Mouse (Mus musculus): ENCODE data around the gene Vwf.

GRCm38 (mm10) chr6:125603234-125603633 lies 56.7 kb downstream of the Vwf start:
- TF ChIP-seq CTCF (IDR thresholded peaks at IDR 0.05; ENCODE audit: low read depth, low read length): no peak
- TF ChIP-seq POLR2AphosphoS5 (IDR thresholded peaks at IDR 0.05; ENCODE audit: insufficient replicate concordance, low read depth, low read length): no peak
- TF ChIP-seq TAL1 (conservative IDR thresholded peaks at IDR 0.05; ENCODE audit: low read depth, low read length): no peak
